In the genomic region with DNA sequence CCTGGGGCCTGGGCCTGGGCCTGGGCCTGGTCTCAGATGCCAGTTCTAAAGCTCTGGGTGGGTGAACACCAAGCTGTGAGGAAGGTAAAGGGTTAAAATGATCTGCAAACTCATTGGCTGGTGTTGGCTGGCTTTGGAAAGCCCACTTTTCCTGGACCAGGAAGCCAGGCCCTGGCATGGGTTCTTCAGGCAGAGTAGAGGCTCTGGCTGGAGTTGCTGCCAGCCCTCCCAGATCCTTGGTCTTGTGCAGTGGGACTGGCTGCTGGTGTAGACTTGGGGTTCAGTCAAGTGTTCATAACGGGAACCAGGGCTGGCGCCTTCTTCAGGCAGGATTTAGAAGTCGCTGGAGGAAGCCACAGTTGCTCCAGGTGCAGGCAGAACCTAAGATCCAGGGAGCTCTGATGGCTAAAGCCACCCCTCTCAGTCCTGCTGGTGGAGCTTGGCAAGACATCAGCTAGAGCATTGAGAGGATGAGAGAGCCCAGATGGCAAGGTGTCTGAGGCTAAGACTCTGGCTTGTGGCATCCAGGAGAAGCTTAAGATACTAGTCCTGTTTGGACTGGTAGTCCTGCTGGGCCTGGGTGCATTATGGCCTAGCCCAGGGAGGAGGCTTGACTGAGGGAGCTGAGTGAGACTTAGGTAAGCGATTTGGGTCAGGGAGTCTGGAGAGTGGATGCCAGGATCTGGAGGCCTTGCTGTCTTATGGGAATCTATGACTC, we compare ENCODE assay signal across 21 mouse cellular contexts. TPM values are rescaled to one million over a fixed set of nuclear protein-coding genes. Genes with fewer than 3 reads are reported as not detected.
DNase-seq lines count a peak whose midpoint lies in the region; TF ChIP-seq lines count a peak whose summit lies in the region.
"Had no signal": no experiment of that assay in that cellular context is flagged by ENCODE, and none has a peak within 500 bp of the region (broad histone marks: within the 10 kb centered on the region; RNA-seq: fewer than 3 reads in every experiment).

No protein-coding gene starts in this region.

- peak; percentile 45 to 49 for DNase-seq in layer of hippocampus, postnatal 10 days (ENCODE audit: low spot score in 2 of 2)
- DNase-seq in layer of hippocampus, adult 9-11 months, result no peak
- DNase-seq in brain, adult 2 months (ENCODE audit: low read depth, low spot score), result peak; percentile 29
- DNase-seq in cerebellum, adult 9-11 months, result peak; percentile 32
- DNase-seq in natural killer cell, adult 2 months (ENCODE audit: low spot score in 2 of 2), result no peak
- no peak for DNase-seq in spleen, adult 18-20 months
- no peak for DNase-seq in kidney, adult 18-20 months
- DNase-seq: adrenal gland, postnatal 10 days; gastrocnemius, postnatal 25 days; heart, adult 2 months; heart, postnatal 4 days; kidney, adult 9 months; kidney, postnatal 14 days; layer of hippocampus, postnatal 36 days; liver, embryonic 13.5 days; lung, adult 2 months; lung, postnatal 14 days had no signal

- H3K9me3 ChIP-seq in E14TG2a.4 (ENCODE audit: low read length), result peaks cover 20% of the 10 kb centered on the region
- H3K9me3 ChIP-seq: hindbrain, embryonic 15.5 days; intestine, embryonic 15.5 days; limb, embryonic 13.5 days; liver, embryonic 13.5 days had no signal

- no peaks in the 10 kb centered on the region for H3K36me3 ChIP-seq in E14TG2a.4 (ENCODE audit: insufficient read depth, low read length)
- H3K36me3 ChIP-seq: hindbrain, embryonic 15.5 days; intestine, embryonic 15.5 days; limb, embryonic 13.5 days; liver, embryonic 13.5 days had no signal

- TF ChIP-seq CTCF in E14TG2a.4 (conservative IDR thresholded peaks at IDR 0.05; ENCODE audit: low read length), result no peak

- H3K4me3 ChIP-seq in E14TG2a.4 (replicated peaks; ENCODE audit: low read length), result peak overlapping the region; percentile 50
- H3K4me3 ChIP-seq: heart, adult 2 months; hindbrain, embryonic 15.5 days; intestine, embryonic 15.5 days; limb, embryonic 13.5 days; liver, embryonic 13.5 days had no signal

- 0 out of 2 replicates have a peak, but pooled peaks cover 3% of the 10 kb centered on the region for H3K27me3 ChIP-seq in E14TG2a.4 (ENCODE audit: insufficient read depth, low read length)
- H3K27me3 ChIP-seq: hindbrain, embryonic 15.5 days; intestine, embryonic 15.5 days; limb, embryonic 13.5 days; liver, embryonic 13.5 days had no signal

- H3K4me1 ChIP-seq in E14TG2a.4 (replicated peaks; ENCODE audit: low read depth, low read length), result 0 out of 2 replicates have a peak, but pooled peaks cover 7% of the 10 kb centered on the region
- H3K4me1 ChIP-seq: intestine, embryonic 15.5 days; limb, embryonic 13.5 days had no signal

RNA-seq across cellular contexts. Expression of a gene that starts 42.6 kb away (rescaled TPM):
- total RNA-seq in layer of hippocampus, postnatal 10 days (2021), result 10 to 100 TPM; 27.5 to 36.4 TPM

RNA-seq across cellular contexts. Expression of a gene that starts 42.7 kb away (rescaled TPM):
- total RNA-seq in layer of hippocampus, postnatal 10 days (2021), result 1 to 10 TPM; 3.5 to 4.1 TPM

Comparison
In these comparisons a context has a peak if more than half of its experiments do, and no peak if none do; other contexts are left out.
1. DNase-seq: peak in layer of hippocampus, postnatal 10 days (2 of 2), brain, adult 2 months (single experiment) and cerebellum, adult 9-11 months (single experiment); none in layer of hippocampus, adult 9-11 months (single experiment), natural killer cell, adult 2 months (0 of 2), spleen, adult 18-20 months (0 of 2) and kidney, adult 18-20 months (single experiment).